Mouse (Mus musculus) lung, embryonic 15.5 days (tissue): ENCODE data around the gene Ppp1r13l. TPM values are rescaled to one million over a fixed set of nuclear protein-coding genes. Genes with fewer than 3 reads are reported as not detected.

ENCODE experiments used
- ATAC-seq: fragments of 200-750 bp; cut with Nextera tagmentation; 2 replicates; pipeline ENCODE4 v1.8.0; 2017; ENCODE audit warnings: moderate number of reproducible peaks, borderline replicate concordance; ENCODE audit not compliant: low FRiP score, low TSS enrichment; ENCODE audit errors: extremely low read depth
- H3K27ac ChIP-seq: fragments of 300-500 bp; sonication (generic); 2 replicates; pipeline ENCODE4 v1.5.1; 2015; ENCODE audit warnings: moderate library complexity, mild to moderate bottlenecking, inconsistent platforms
- H3K27me3 ChIP-seq: fragments of 300-500 bp; sonication (generic); 2 replicates; pipeline ENCODE4 v1.6.1; 2015; ENCODE audit warnings: inconsistent platforms
- H3K36me3 ChIP-seq: fragments of 300-500 bp; sonication (generic); 2 replicates; pipeline ENCODE4 v1.6.1; 2015; ENCODE audit warnings: inconsistent platforms
- H3K4me1 ChIP-seq: fragments of 300-500 bp; sonication (generic); 2 replicates; pipeline ENCODE4 v1.6.1; 2015; ENCODE audit warnings: inconsistent platforms
- H3K4me2 ChIP-seq: fragments of 300-500 bp; sonication (generic); 2 replicates; pipeline ENCODE4 v1.6.1; 2015; ENCODE audit warnings: inconsistent platforms, mild to moderate bottlenecking, moderate library complexity
- H3K4me3 ChIP-seq: fragments of 300-500 bp; sonication (generic); 2 replicates; pipeline ENCODE4 v1.5.1; 2015; ENCODE audit warnings: mild to moderate bottlenecking, inconsistent platforms
- H3K9ac ChIP-seq: fragments of 300-500 bp; sonication (generic); 2 replicates; pipeline ENCODE4 v1.6.1; 2015; ENCODE audit warnings: inconsistent platforms
- H3K9me3 ChIP-seq: fragments of 300-500 bp; sonication (generic); 2 replicates; pipeline ENCODE4 v1.6.1; 2016; ENCODE audit warnings: inconsistent platforms
- WGBS: fragments of 180-500 bp; shearing (Covaris S2); methylation state at CpG from one replicate; pipeline ENCODE4 v1.1.7; 2015; 5-methylcytosine and 5-hydroxymethylcytosine counted together
- polyA plus RNA-seq: library from polyadenylated mRNA; unstranded; fragments of >200 nt; fragmentation: Nextera tagmentation; extraction: Ambion mirVana; gene quantifications from 2 replicates; pipeline ENCODE4 v1.2.1, GENCODE M21; 2015

Gene Ppp1r13l
- polyA plus RNA-seq, 1 experiment from 2014 or later, result 6.8 TPM

GRCm38 (mm10) chr7:19375368-19375767 is 15.8 kb downstream of the Ppp1r13l start:
- no peak overlapping the region for H3K27ac ChIP-seq
- ATAC-seq, result peak; percentile 13; the same call in 1 of the 2 replicates
- no peaks in the 10 kb centered on the region for H3K27me3 ChIP-seq
- H3K4me3 ChIP-seq, result no peak overlapping the region
- no peak overlapping the region for H3K4me2 ChIP-seq
- H3K36me3 ChIP-seq, result no peaks in the 10 kb centered on the region
- no peak overlapping the region for H3K9ac ChIP-seq
- 75% methylated on average over 18 of the region's 18 CpGs for WGBS
- H3K4me1 ChIP-seq, result no peaks in the 10 kb centered on the region
- no peaks in the 10 kb centered on the region for H3K9me3 ChIP-seq

- 69% methylated on average over 4 of the region's 4 CpGs for WGBS
- Histone ChIP-seq H3K9me3 (no peaks in the 10 kb centered on the region), H3K36me3 (no peaks in the 10 kb centered on the region), H3K4me3 (no peak overlapping the region), H3K27me3 (no peaks in the 10 kb centered on the region), H3K27ac (no peak overlapping the region), H3K4me1 (no peaks in the 10 kb centered on the region), H3K4me2 (no peak overlapping the region), H3K9ac (no peak overlapping the region)
- ATAC-seq, result no peak
These were observed 16.5 kb downstream of the Ppp1r13l start for GRCm38 (mm10) chr7:19376019-19376418.

- H3K9ac ChIP-seq, result no peak overlapping the region
- no peaks in the 10 kb centered on the region for H3K27me3 ChIP-seq
- H3K4me3 ChIP-seq, result no peak overlapping the region
- no peak overlapping the region for H3K27ac ChIP-seq
- no peak for ATAC-seq
- no peak overlapping the region for H3K4me2 ChIP-seq
- no peaks in the 10 kb centered on the region for H3K36me3 ChIP-seq
- 55% methylated on average over 8 of the region's 8 CpGs for WGBS
- H3K9me3 ChIP-seq, result no peaks in the 10 kb centered on the region
- H3K4me1 ChIP-seq, result peaks cover 8% of the 10 kb centered on the region
These were observed 18.5 kb downstream of the Ppp1r13l start for GRCm38 (mm10) chr7:19378049-19378448.

GRCm38 (mm10) chr7:19381377-19382165 is 22.0 kb downstream of the Ppp1r13l start, which contains the start of gene Ercc2:
Gene Ercc2 (plus strand): TSS chr7:19382010.
- no peaks in the 10 kb centered on the region for H3K9me3 ChIP-seq
- H3K4me2 ChIP-seq, result peak within 1 kb of the TSS; percentile 78
- ATAC-seq, result peak; percentile 96
- H3K36me3 ChIP-seq, result peaks cover 21% of the 10 kb centered on the region
- H3K27me3 ChIP-seq, result no peaks in the 10 kb centered on the region
- peaks cover 13% of the 10 kb centered on the region for H3K4me1 ChIP-seq
- H3K4me3 ChIP-seq, result peak within 1 kb of the TSS; percentile 90
- H3K27ac ChIP-seq, result no peak within 1 kb of the TSS
- H3K9ac ChIP-seq, result peak within 1 kb of the TSS; percentile 81
- WGBS, result 6% methylated on average over 45 of the region's 48 CpGs

GRCm38 (mm10) chr7:19382166-19382541 is 22.6 kb downstream of the Ppp1r13l start:
- Histone ChIP-seq H3K9ac (peak overlapping the region; percentile 81), H3K27ac (no peak overlapping the region), H3K4me3 (peak overlapping the region; percentile 90), H3K4me1 (peaks cover 13% of the 10 kb centered on the region), H3K9me3 (no peaks in the 10 kb centered on the region), H3K36me3 (peaks cover 27% of the 10 kb centered on the region), H3K4me2 (peak overlapping the region; percentile 78), H3K27me3 (no peaks in the 10 kb centered on the region)
- peak; percentile 56; the same call in 1 of the 2 replicates for ATAC-seq
- WGBS, result under 1% methylated on average over 33 of the region's 37 CpGs

- peaks cover 13% of the 10 kb centered on the region for H3K4me1 ChIP-seq
- peak overlapping the region; percentile 78; the same call in 1 of the 2 replicates for H3K4me2 ChIP-seq
- H3K9ac ChIP-seq, result no peak overlapping the region
- H3K9me3 ChIP-seq, result no peaks in the 10 kb centered on the region
- H3K36me3 ChIP-seq, result peaks cover 39% of the 10 kb centered on the region
- no peak overlapping the region for H3K4me3 ChIP-seq
- no peak for ATAC-seq
- 82% methylated on average over 9 of the region's 9 CpGs for WGBS
- H3K27me3 ChIP-seq, result no peaks in the 10 kb centered on the region
- no peak overlapping the region for H3K27ac ChIP-seq
These were observed 24.2 kb downstream of the Ppp1r13l start for GRCm38 (mm10) chr7:19383708-19384107.

- no peak overlapping the region for H3K9ac ChIP-seq
- H3K36me3 ChIP-seq, result peaks cover 89% of the 10 kb centered on the region
- H3K27ac ChIP-seq, result no peak overlapping the region
- ATAC-seq, result no peak
- H3K4me2 ChIP-seq, result no peak overlapping the region
- no peaks in the 10 kb centered on the region for H3K4me1 ChIP-seq
- H3K9me3 ChIP-seq, result no peaks in the 10 kb centered on the region
- H3K4me3 ChIP-seq, result no peak overlapping the region
- H3K27me3 ChIP-seq, result no peaks in the 10 kb centered on the region
- 73% methylated on average over 10 of the region's 10 CpGs for WGBS
These were observed 29.3 kb downstream of the Ppp1r13l start for GRCm38 (mm10) chr7:19388699-19389413.

GRCm38 (mm10) chr7:19394484-19394883 is 34.9 kb downstream of the Ppp1r13l start:
- 0 out of 2 replicates have a peak, but pooled peaks have one; percentile 6 for ATAC-seq
- WGBS, result 78% methylated on average over 8 of the region's 8 CpGs
- peak overlapping the region; percentile 27 for H3K27ac ChIP-seq
- H3K36me3 ChIP-seq, result peaks cover 62% of the 10 kb centered on the region
- H3K9ac ChIP-seq, result no peak overlapping the region
- H3K27me3 ChIP-seq, result no peaks in the 10 kb centered on the region
- H3K4me1 ChIP-seq, result no peaks in the 10 kb centered on the region
- no peak overlapping the region for H3K4me2 ChIP-seq
- H3K9me3 ChIP-seq, result no peaks in the 10 kb centered on the region
- H3K4me3 ChIP-seq, result no peak overlapping the region

- Histone ChIP-seq H3K27me3 (peaks cover 41% of the 10 kb centered on the region), H3K4me1 (peaks cover 6% of the 10 kb centered on the region; the same call in 1 of the 2 replicates), H3K4me2 (peak overlapping the region; percentile 68), H3K9ac (peak overlapping the region; percentile 31), H3K27ac (peak overlapping the region; percentile 69), H3K9me3 (no peaks in the 10 kb centered on the region), H3K36me3 (peaks cover 11% of the 10 kb centered on the region; the same call in 1 of the 2 replicates), H3K4me3 (peak overlapping the region; percentile 34)
- ATAC-seq, result peak; percentile 57; the same call in 1 of the 2 replicates
- WGBS, result 2% methylated on average over 27 of the region's 27 CpGs
These were observed 40.1 kb downstream of the Ppp1r13l start for GRCm38 (mm10) chr7:19399496-19400280.

GRCm38 (mm10) chr7:19400946-19401345 is 41.4 kb downstream of the Ppp1r13l start:
- no peak for ATAC-seq
- peaks cover 8% of the 10 kb centered on the region; the same call in 1 of the 2 replicates for H3K4me1 ChIP-seq
- WGBS, result 77% methylated on average over 4 of the region's 4 CpGs
- no peak overlapping the region for H3K27ac ChIP-seq
- H3K27me3 ChIP-seq, result peaks cover 48% of the 10 kb centered on the region
- H3K36me3 ChIP-seq, result no peaks in the 10 kb centered on the region
- H3K9me3 ChIP-seq, result no peaks in the 10 kb centered on the region
- no peak overlapping the region for H3K9ac ChIP-seq
- no peak overlapping the region for H3K4me2 ChIP-seq
- no peak overlapping the region for H3K4me3 ChIP-seq

- 78% methylated on average over 9 of the region's 9 CpGs for WGBS
- Histone ChIP-seq H3K27me3 (peaks cover 48% of the 10 kb centered on the region), H3K36me3 (no peaks in the 10 kb centered on the region), H3K4me2 (no peak overlapping the region), H3K9me3 (no peaks in the 10 kb centered on the region), H3K9ac (no peak overlapping the region), H3K4me3 (no peak overlapping the region), H3K27ac (no peak overlapping the region), H3K4me1 (peaks cover 8% of the 10 kb centered on the region; the same call in 1 of the 2 replicates)
- no peak for ATAC-seq
These were observed 43.1 kb downstream of the Ppp1r13l start for GRCm38 (mm10) chr7:19402535-19403112.
